Mouse (Mus musculus) layer of hippocampus, postnatal 14 days (tissue): ENCODE measurements around the gene Ninl. TPM values are rescaled to one million over a fixed set of nuclear protein-coding genes. Genes with fewer than 3 reads are reported as not detected.
A peak's percentile ranks its signal among the peaks of the same experiment; 100 is the strongest.

ENCODE experiments used
- DNase-seq, 2 experiments: peaks; one replicate each; pipeline ENCODE4 v3.0.0; 2021 to 2022; ENCODE audit warnings: low spot score in 2 of 2, mixed read lengths in 1 of 2
- total RNA-seq, 2 experiments: library from RNA; stranded (reverse); gene quantifications; 2 replicates each; pipeline ENCODE4 v1.2.3; 2021

Ninl gene
- total RNA-seq, 2 experiments from 2014 or later = 6.1 to 7.8 TPM

GRCm38 (mm10) chr2:151000402-151001178, 38.6 kb downstream of the Ninl start:
- DNase-seq = peak; percentile 50 to 74

- DNase-seq = no peak
Measured at GRCm38 (mm10) chr2:150999021-150999420, 40.2 kb downstream of the Ninl start.

GRCm38 (mm10) chr2:150997618-150998017, 41.6 kb downstream of the Ninl start:
- no peak for DNase-seq

- no peak for DNase-seq
Measured at GRCm38 (mm10) chr2:150995324-150995723, 43.9 kb downstream of the Ninl start.

GRCm38 (mm10) chr2:150991050-150991449, 48.1 kb downstream of the Ninl start:
- DNase-seq = no peak

- DNase-seq = no peak
Measured at GRCm38 (mm10) chr2:150990506-150990905, 48.7 kb downstream of the Ninl start.

- no peak for DNase-seq
Measured at GRCm38 (mm10) chr2:150985359-150985758, 53.8 kb downstream of the Ninl start.

- DNase-seq = no peak
Measured at GRCm38 (mm10) chr2:150982051-150982450, 57.1 kb downstream of the Ninl start.

GRCm38 (mm10) chr2:150981524-150981923, 57.7 kb downstream of the Ninl start:
- DNase-seq = no peak

- no peak for DNase-seq
Measured at GRCm38 (mm10) chr2:150979861-150980620, 59.1 kb downstream of the Ninl start.

- DNase-seq = no peak
Measured at GRCm38 (mm10) chr2:150978791-150979190, 60.4 kb downstream of the Ninl start.

GRCm38 (mm10) chr2:150977676-150978075, 61.5 kb downstream of the Ninl start:
- DNase-seq = no peak

GRCm38 (mm10) chr2:150976871-150977270, 62.3 kb downstream of the Ninl start:
- DNase-seq = no peak

- no peak for DNase-seq
Measured at GRCm38 (mm10) chr2:150973401-150974115, 65.6 kb downstream of the Ninl start.

- DNase-seq = no peak
Measured at GRCm38 (mm10) chr2:150972681-150973080, 66.5 kb downstream of the Ninl start.

GRCm38 (mm10) chr2:150971856-150972255, 67.3 kb downstream of the Ninl start:
- DNase-seq = no peak

GRCm38 (mm10) chr2:150969231-150969630, 70.0 kb downstream of the Ninl start:
- DNase-seq = no peak

GRCm38 (mm10) chr2:150967491-150967890, 71.7 kb downstream of the Ninl start:
- no peak for DNase-seq

- DNase-seq = no peak
Measured at GRCm38 (mm10) chr2:150965951-150966350, 73.2 kb downstream of the Ninl start.

GRCm38 (mm10) chr2:150964641-150965040, 74.5 kb downstream of the Ninl start:
- DNase-seq = no peak

GRCm38 (mm10) chr2:150963246-150963645, 75.9 kb downstream of the Ninl start:
- no peak for DNase-seq

GRCm38 (mm10) chr2:150959521-150959920, 79.7 kb downstream of the Ninl start:
- peak in 1 of 2 experiments; percentile 34 for DNase-seq
